Mouse (Mus musculus): ENCODE measurements at regions not wholly inside any gene's neighbourhood (a gene's known extent, or its start where the extent isn't known, plus 50 kb on each side); places are given as distances from the start of the nearest gene placed in this dataset.
A peak's percentile ranks its signal among the peaks of the same experiment; 100 is the strongest.

DNA sequence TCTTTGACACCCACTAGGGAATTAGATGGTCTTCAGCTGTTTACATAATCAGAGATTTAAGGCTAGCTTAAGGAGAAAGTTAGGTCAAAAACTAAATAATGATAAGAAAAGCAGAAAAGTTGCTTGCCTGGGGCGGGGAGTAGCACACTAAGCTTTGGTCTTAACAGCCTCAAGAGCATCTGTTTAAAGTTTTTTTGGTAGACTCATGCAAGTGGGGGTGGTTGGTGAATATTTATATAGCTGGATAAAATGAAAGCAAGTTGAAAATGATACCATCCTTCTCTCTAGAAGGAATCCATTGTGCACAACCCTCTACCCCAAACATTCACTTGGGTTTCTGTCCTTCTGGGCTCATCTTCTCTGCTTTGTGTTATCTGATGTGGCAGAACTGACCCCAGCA, 85.3 kb upstream of the Lifr start:
- no peak for DNase-seq (ENCODE audit: low spot score)

DNA sequence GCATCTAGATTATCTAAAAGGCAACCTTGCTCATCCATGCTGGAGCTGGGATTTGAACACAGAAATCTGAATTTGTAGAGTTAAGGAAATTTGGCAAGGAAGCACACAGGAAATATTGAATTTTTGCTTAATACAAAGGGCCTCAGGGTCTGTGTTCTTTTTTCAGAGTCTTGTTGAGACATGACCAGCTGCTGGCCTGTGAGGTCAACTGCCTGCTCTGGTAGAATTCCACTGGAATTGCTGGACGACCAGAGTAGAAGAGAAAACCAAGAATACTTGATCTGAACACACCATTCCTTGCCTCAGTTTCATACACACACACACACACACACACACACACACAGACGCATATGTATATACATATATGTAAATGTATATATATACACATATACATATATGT, 84.1 kb upstream of the Lifr start:
- DNase-seq (ENCODE audit: low spot score) = peak; percentile 28

DNA sequence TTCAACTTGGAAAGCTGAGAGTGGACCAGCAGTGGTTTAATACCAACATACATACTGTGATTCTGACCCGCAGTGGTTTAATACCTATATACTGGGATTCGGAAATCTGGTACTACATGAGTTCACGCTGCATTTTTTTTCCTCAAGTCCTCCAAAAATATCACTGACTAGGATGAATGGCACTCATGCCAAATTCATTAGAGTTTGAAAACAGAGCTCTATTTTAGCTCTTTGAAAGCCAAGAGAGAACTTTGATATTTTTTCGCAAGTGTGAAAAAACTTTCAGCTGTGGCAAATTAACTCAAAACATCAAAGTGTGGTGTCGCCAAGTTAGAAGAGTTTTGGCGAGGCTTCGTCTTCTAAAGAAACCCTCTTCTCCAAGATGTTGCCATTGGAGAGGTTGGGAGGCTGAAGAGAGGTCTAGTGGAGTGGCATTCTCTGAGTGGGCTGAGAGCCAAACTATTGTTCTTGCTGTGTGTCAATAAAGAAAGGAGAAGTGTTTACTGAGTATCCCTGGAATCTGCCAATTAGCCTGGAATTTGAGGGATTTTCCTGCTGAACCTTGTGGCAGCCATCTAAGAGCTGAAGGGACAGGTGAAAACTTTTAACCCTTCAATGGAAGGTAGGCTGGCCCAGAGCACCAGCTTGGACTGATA, 81.6 kb upstream of the Lifr start:
- DNase-seq (ENCODE audit: low spot score) = no peak

DNA sequence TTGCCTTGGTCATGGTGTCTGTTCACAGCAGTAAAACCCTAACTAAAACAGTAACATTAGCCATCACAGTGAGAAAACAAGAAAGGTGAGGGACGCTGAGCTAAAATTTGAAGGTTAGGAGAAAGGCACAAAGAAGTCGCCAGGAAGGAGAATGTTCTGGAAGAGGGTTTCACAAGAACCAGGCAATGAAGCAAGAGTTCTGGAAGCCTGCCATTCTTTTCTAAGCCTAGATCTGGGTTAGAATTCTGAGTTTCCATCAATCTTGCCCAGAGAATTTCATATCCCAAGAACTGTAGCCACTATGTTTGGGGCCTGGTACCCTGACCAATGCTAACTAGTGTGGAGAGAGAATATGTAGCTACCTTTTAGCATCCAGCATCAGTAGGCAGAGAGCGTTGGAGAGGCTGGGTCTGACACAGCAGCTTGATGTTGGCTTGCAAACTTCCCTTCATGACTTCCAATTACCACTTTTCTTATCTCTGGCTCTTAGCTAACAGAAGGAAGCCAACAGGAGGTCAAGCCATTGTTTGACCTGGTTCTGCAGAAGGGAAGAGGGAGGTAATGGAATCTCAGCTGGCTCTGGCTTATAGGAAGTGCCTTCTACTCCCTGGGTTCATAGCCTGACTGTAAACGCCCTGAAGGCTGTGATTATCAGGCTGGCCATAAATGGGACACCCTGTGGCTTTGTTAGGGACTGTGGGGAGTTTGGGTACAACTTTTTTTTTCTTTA, 79.3 kb upstream of the Lifr start:
- peak; percentile 36 for DNase-seq (ENCODE audit: low spot score)

DNA sequence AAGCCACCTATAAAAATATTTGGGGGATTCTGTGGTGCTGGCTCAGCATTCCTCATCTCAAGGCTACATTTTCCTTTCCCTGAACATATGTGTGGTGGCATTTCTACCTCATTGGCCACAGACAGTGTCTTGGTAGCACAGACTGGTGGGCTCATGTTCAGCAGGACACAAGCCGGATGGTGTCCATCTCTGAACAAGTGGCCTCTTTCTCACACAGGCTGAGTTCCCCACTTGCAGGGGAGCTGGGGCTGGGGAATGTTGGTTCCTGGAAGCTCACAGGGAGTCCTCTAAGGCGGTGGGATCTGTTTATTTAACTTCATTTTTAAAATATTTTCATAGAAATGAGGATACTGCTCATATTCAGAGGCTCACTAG, 78.7 kb upstream of the Lifr start:
- DNase-seq (ENCODE audit: low spot score) = no peak

DNA sequence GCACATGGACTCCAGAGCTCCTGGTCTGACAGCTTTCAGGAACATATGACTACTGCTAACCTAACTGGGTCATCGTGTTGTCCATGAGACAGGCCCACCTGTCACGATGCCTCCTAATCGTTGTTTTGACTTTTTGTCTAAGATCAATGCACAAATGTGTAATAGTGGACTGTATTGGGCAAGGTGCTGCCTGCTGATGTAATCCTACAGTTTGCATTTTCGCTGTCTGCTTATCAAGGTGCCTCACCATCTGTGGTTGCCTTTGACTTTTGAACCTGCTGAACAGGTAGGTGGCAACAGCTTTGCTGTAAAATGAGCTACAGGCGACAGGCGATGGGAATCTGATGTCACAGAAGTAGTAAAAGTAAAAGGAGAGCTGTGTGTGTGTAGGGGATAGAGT, 78.0 kb upstream of the Lifr start:
- DNase-seq (ENCODE audit: low spot score) = no peak

DNA sequence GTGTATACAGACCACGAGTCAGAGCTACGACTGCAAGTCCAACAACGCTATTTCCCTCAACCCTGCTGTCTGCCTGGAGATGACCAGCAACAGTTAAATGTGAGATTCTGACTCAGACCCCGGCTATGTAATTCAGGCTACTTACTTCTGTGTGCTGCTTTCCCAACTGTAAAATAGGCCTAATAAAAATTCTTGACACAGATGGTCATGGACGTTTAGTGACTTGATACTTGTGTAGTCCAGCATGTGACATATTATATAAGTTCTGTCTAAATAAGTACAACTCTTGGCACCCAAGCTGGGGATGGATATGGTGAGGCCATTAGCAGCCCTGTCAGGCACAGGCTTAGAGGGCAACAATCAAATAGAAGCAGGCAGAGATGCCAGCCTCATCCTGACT, 77.4 kb upstream of the Lifr start:
- no peak for DNase-seq (ENCODE audit: low spot score)

DNA sequence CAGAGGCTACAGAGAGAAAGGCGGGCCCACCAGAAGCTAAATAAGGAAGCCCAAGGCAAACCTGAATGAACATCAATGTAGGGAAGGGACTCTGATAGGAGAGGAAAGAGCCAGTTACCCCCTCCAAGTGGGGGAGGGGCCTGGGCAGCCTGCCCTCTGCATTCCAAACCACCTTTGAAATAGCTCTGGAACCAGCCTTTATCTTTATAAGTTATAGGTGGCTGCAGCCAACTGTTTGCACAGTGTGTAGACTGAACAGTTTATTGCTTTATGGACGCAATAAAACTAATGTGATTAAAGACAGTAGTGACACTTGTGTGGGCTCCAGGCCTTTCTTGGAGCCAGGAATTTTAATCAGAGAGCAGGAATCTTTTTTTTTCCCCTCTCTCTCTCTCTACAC, 75.4 kb upstream of the Lifr start:
- no peak for DNase-seq (ENCODE audit: low spot score)

DNA sequence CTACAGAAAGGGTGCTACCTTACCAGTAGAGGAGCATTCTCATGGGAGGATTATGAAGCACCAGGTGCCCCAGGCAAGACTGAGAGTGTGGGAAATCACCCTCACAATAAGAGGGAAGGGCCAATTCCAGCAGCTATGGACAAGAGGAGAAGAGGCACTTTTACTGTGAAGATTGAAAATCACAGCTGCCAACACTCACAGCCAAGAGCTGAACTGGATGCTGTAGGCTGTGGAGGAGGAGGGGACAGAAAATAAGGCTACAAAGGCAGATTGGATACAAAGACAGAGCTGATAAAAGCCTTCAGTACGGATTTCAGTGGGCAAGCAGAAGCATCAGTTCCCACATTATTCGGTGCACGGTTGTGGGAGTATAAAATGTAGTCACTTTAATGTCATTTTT, 74.4 kb upstream of the Lifr start:
- DNase-seq (ENCODE audit: low spot score) = no peak

DNA sequence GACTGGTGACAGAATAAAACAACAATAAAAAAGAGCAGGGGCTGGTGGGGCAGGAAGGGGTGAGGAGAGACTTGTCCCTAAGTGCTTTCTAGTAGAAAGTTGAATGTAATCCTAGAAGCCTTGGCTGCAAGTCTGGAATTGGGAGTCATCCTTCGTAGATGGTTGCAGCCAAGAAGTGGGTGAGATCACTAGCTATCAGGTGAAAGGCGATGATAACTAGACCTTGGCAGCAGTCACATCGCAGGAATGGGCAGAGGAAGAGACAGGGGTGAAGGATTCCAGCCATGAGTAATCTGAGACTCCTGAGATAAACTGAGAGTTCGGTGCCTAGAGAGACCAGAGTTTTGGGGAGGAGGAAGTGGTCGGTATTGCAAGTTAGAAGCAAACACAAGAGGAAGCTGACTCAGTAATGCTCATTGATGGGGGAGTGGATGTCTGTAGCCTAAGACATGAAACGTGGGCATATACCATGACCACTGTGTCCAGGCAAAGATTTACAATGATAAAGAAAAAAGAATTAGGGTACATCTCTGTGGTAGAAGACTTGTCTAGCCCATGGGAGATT, 73.1 kb upstream of the Lifr start:
- DNase-seq (ENCODE audit: low spot score) = no peak

DNA sequence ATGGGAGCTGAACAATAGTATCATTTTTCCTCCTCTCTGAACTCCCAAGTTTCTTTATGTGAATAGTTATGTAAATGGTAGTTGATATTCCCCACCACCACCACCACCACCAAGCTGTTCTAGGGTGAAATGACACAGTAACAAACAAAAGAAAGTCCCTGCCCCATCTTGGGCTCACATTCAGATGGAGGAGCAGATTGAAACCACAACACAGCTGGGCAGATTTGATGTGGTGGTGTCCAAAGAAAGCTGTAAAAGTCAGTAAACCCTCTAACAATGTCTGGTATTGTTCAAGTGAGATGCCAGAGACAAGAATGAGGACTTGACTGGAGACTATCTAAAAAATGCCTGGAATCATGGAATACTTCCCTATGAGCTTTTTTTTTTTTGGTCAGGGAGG, 67.8 kb upstream of the Lifr start:
- DNase-seq (ENCODE audit: low spot score) = no peak

DNA sequence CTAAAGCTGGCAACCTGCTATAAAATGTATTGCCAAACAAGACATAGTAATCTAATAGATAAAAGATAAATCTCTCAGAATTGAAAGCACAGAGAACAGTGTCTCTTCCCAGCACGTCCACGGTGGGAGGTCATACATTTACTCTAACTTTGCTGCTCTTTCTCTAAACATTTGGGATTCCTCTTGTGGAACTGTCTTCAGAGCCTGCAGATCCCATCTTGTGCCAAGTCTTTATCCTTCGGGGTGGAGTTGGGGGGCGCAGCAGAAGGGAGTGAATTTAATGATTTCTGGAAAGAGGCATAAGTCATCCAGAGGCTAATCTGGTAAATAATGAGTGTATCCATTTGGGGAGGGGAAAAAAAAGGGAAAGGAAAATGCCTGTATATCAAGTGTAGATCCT, 65.2 kb upstream of the Lifr start:
- no peak for DNase-seq (ENCODE audit: low spot score)

DNA sequence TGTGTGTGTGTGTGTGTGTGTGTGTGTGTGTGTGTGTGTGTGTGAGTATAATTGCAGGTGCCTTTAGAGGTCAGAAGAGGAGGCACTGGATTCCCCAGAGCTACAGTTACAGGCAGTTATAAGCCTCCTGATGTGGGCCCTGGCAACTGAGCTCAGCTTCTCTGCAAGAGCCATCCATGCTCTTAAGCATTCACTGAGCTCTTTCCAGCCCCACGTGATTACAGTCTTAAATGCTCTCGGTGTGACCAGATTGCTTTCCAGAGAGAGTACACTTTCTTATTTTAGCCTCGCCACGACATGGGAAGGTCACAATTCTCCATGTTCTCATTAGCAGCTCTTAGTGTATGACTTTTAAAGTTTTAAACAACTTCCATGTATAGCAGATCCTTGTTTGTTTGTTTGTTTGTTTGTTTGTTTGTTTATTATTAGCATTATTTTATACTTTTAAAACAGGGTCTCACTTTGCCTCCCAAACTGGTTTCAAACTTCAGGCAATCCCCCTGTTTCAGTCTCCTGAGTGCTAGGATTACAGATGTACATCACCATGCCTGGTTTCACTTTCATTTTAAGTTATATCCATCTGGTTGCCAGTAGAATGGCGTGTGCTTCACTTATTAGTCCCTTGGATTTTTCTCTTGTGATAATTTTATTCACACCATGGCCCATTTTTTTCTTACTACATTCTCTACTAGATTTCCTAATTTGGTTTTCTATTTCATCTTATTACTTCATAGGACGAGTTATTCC, 58.9 kb upstream of the Lifr start:
- no peak for DNase-seq (ENCODE audit: low spot score)

DNA sequence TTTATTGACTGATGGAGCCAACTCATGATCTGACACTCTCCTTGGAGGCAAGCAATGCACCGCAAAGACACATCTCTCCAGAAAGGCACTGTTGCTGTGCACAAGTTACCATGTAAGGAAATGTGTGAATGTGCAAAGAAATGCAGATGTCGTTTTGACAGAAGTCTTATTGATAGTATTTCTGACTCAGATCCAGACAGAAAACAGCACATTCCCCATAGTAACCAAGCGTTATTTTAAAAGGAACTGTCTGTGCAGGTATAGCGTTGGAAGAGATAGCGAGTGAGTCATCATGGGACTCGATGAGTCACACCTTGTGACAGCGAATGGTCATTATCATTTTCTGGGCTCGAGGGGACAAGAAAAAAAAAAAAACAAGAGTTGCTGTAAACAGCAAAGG, 52.9 kb upstream of the Lifr start:
- DNase-seq (ENCODE audit: low spot score) = no peak

DNA sequence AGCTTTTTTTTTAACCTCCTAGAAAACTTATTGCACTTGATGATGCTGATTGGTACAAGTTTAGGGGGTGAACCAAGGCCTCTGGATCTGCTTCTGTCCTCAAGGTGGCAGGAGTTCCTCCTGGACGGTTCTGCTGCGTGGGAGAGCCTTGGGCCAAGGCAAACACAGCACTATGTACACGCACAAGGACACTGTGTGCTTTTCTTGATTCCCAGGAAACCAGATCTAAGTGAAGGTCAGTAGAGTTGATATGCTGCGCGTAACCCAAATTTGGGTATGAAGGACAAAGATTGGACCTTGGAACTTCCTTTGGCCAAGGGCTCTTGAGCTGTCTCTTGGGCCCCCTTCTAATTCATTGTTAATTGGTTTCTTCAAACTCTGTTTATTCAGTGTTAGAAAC, 51.3 kb upstream of the Lifr start:
- DNase-seq (ENCODE audit: low spot score) = peak; percentile 64

DNA sequence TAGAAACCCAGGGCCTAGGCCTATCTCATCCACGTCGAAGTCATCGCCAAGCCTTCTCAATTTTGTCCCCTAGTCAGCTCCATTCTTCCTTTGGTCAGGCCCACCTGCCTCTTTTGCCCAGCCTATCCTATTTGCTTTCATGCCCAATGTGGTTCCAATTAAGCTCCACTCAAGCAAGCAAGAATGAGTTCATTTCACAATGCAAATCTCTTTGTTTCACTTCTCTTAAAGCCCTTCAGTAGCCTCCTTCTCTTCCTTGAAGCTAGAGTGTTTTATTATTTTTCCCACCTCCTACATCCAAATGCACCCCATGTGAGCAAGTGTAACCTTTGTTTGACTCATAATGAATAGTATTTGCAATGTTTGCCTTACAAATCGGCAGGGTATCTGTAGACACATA, 50.6 kb upstream of the Lifr start:
- DNase-seq (ENCODE audit: low spot score) = no peak

Data from lung, postnatal 25 days (tissue).